Mouse (Mus musculus) retina, postnatal 7 days (tissue): ENCODE data around the gene Ttc22.
A peak's percentile ranks its signal among the peaks of the same experiment; 100 is the strongest.

Experiments
- DNase-seq: peaks from one replicate; pipeline ENCODE4 v3.0.0-alpha.2; 2012; ENCODE audit warnings: low read depth, low spot score

The Ttc22 gene

DNA sequence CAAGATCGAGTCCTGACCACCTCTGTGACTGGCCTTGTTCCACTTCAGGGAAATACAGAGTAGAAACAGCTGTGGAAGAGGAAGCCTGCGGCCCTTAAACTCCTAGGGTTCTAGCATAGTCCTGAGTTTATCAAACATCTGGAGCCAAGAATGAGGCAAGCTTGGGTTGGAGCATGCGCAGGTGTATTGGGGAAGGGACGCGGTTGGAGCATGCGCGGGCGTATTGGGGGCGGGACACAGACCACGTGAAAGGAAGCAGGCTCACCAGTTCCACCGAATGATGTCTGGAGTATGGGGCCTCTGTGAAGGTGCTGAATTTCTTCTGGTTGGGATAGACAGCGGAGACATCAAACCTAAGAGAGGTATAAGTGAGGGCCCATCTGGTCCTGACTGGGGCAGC lies 6.6 kb upstream of the Ttc22 start:
- DNase-seq = no peak

GRCm38 (mm10) chr4:106617056-106617455 lies 5.2 kb upstream of the Ttc22 start, which contains the start of gene Lexm:
Gene Lexm, minus strand, starts transcription at chr4:106617241.
- no peak for DNase-seq

DNA sequence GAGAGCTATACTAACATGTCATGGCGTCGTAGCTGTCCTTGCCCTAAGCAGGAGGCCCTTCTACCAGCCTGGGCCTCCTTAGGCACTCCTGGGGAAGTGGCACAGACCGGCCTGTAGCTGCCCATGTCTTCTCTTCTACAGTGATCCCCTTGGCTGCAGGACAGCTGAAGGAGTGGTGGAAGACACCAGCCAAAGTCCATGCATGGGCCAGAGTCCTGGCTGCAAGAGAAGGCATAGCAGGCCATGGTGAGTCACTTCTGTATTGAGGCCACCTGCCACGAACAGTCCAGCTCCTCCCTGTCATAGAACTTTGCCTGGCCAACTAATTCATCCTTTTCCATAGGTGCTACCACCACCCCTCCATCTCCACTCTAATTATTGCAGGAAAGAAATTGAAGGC lies 3.3 kb upstream of the Ttc22 start:
- no peak for DNase-seq

- no peak for DNase-seq
These were observed 804 bp upstream of the Ttc22 start for GRCm38 (mm10) chr4:106621428-106621827.

DNA sequence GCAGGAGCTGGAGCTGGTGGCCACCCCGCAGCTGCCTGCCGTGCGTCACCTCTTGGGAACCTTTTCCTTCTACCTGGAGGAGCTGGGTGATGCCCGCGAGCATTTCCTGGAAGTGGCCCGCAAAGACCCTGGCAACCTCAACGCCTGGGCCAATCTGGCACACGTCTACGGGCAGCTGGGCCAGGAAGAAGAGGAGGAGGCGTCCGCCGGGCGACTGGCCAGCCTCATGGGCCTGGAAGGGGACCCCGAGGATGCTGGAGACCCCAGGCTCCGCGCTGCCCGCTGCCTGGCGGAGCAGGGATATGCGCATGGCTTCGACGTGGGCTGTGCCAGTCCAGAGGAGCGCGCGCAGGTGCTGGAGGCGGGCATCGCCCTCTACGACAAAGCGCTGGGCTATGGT lies 480 bp downstream of the Ttc22 start:
- no peak for DNase-seq

DNA sequence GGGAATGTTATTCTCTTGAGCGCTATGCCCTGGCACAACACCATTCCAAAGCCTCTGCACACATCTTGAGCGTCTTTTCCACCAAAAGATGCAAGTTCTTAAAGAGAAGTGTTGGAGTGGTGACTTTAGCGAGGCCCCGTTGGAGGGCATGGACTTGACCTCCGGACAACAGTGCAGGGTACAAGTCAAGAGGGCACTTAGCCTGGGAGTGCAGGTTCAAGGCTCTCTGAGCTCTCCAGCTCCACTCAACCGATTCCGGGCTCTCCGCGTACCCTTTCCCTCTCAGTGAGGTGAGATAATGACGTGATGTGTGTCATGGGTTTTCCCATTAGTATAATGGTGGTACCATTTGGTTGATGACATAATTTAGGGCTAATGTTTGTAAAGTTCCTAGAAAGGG lies 2.0 kb downstream of the Ttc22 start:
- DNase-seq = no peak

DNA sequence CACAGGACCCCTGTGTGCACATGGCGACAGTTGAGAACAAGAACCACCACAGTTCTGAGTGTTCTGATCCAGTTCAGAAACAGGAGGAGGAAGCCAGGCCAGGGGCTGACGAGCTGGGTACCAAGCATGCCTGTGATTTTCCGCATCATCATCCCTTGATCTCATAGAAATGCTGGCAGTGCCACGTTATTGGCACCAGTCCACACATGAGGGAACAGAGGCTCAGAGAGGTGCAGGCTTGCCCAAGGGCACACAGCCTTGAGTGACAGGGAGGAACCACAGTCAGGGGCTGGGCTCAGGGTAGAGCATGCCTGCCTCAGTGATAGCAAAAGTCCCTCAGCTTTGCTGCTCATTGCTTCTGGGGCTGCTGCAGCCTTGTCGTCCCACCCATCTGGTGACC lies 5.6 kb downstream of the Ttc22 start:
- no peak for DNase-seq

GRCm38 (mm10) chr4:106628650-106629360 lies 6.6 kb downstream of the Ttc22 start:
- DNase-seq = no peak

DNA sequence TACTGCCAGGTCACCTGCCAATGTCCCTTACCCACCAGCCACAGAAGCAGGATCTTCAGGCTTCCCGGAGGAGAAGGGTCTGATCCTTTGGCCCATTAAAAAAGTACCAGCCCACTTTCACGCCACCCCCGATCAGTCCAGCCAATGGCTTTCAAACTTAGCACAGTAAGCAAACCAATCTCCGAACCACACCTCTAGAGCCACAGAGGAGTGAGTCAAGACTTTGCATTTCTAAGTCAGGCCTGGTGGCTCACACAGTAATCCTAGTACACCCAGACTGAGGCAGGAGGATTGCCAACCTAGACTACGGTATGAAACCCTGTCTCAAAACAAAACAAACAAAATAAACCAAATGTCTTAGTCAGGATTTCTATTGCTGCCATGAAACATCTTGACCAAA lies 7.1 kb downstream of the Ttc22 start:
- DNase-seq = no peak

- DNase-seq = no peak
These were observed 8.3 kb downstream of the Ttc22 start for GRCm38 (mm10) chr4:106630333-106631220.

GRCm38 (mm10) chr4:106632313-106632712 lies 10.1 kb downstream of the Ttc22 start:
- DNase-seq = no peak

GRCm38 (mm10) chr4:106633281-106634085 lies 11.3 kb downstream of the Ttc22 start:
- no peak for DNase-seq

DNA sequence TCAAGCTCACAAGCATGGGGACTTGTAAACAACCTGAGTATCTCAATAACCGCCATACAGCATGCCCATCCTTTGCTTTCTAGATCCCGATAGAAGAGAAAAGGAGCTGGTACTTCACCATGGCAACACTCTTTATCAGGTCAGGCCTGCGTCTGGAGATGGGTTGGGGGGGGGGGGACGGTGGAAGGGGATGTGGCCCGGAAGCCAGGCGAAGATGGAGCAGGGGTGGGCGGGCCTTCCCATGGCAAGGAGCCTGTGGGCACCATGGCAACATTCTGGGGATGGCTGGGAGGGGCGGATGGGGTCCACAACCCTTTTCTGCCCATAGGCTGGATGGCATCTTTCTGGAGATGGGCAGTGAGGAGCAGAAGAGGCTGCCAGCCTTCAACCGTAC lies 11.9 kb downstream of the Ttc22 start:
- DNase-seq = no peak

GRCm38 (mm10) chr4:106643483-106644217 lies 21.4 kb downstream of the Ttc22 start:
- no peak for DNase-seq

DNA sequence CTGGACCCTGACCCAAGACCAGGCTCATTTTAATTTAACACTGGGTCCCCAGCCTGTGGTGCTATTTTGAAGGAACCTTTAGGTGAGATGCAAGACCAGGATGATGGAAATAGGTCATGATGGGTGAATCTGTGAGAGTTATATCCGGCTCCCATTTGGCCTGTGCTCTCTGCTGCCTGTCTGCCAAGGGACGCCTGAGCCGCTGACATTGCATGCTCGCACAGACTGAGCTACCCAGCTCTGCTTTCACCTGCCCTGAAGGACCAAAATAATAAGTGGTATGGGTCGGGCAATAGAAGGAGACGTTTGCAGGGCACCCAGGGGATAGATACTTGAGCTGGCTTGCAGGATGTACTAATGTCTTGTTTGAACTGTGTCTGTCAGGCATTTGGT lies 22.0 kb downstream of the Ttc22 start:
- DNase-seq = no peak

- DNase-seq = no peak
These were observed 23.6 kb downstream of the Ttc22 start for GRCm38 (mm10) chr4:106645797-106646196.

DNA sequence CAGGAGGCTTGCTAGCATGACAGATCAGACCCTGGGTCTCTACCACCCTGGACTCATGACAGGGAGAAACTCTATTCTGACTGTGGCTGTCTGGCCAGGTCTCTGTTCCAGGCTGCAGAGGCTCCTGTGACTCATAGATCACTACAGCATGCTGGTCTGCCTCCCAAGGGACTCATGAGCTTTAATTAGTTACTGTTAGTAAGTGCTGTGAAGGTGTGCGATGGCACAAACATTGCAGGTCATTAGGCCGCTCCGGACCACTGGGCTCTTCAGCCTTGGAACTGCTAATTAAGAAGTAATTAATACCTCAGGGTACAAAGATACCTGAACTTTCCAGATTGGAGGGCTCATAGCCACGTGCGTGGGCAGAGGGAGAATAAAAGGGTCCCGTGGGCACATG lies 24.9 kb downstream of the Ttc22 start:
- DNase-seq = no peak

DNA sequence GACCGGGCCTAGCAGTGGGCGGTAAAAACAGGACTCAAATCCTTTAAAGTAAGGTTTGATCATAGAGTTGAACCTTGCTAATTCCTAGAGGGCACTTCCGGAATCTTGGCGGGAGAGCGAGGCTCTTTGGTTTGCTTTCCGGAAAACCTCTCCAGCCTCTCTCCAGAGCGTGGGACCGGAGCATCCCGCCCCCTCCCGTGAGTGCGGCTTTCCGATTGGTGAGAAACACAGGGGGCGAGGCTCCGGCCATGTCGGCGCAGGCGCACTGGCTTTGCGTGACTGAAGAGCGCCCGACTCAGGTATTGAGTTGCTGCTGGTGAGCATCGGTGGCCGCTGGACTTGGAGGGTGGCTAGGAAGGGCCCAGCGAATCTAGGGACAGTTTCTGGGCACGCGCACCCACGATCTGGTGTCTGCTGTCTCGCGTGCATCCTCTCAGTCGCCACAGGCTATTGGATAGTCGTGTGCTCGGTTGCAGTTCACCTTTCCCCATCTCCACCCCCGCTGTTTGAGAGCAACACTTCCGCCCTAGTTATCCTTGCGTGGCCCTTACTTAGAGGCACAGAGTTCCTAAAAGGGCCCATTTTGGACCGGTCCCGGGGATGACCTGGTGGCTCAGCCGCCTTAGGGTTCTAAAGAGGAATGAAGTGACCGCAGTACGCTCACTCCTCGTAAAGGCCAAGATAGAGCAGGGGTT lies 28.7 kb downstream of the Ttc22 start, which contains the start of gene Pars2:
Pars2 (plus strand) TSS at position 237 of the 695 bp plus-strand sequence.
- peak; percentile 97 for DNase-seq

DNA sequence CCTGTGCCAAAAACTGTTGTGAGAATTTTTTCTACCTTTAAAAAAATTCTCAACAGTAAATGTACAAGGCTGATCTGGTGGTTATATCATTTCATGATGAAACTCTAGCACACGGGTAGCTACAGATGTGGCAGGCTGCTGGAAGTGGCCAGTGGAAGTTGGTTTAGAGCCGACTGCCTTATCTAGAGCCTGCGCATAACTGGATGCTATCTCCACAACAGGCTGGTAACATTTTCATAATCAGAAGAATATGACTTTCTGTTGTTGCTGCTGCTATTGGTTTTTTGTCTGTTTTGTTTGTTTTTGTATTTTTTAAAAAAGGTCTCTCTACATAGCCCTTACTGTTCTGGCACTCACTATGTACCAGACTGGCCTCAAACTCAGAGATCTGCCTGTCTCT lies 30.3 kb downstream of the Ttc22 start:
- no peak for DNase-seq

DNA sequence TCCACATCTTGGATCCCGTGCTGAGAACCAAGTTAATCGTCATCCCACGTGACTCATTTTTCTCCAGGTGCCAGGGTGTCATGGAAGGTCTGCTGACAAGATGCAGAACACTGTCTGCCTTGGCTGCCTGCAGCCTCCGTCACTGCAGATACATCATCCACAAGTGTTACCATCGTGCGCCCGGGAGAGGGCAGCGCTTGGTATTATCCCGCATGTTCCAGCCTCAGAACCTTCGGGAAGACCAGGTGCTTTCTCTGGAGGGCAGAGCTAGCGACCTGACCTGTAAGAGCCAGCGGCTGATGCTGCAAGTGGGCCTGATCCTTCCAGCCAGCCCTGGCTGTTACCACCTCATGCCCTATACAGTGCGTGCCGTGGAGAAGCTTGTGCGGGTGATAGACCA lies 30.8 kb downstream of the Ttc22 start:
- DNase-seq = no peak

- no peak for DNase-seq
These were observed 33.4 kb downstream of the Ttc22 start for GRCm38 (mm10) chr4:106655681-106656080.
